Mouse (Mus musculus) limb, embryonic 12.5 days (tissue): ENCODE data around the gene Ctnna3. TPM values are rescaled to one million over a fixed set of nuclear protein-coding genes. Genes with fewer than 3 reads are reported as not detected.

ENCODE experiments used
- ATAC-seq: fragments of 200-750 bp; cut with Nextera tagmentation; 2 replicates; pipeline ENCODE4 v1.8.0; 2017; ENCODE audit warnings: low read depth, moderate TSS enrichment; ENCODE audit not compliant: insufficient number of reproducible peaks, insufficient read depth, low FRiP score, low TSS enrichment
- H3K27ac ChIP-seq: fragments of 300-500 bp; sonication (generic); 2 replicates; pipeline ENCODE4 v1.5.1; 2016; ENCODE audit warnings: mild to moderate bottlenecking, moderate library complexity
- H3K27me3 ChIP-seq: fragments of 300-500 bp; sonication (generic); 2 replicates; pipeline ENCODE4 v1.6.1; 2016; ENCODE audit warnings: mild to moderate bottlenecking, moderate library complexity
- H3K36me3 ChIP-seq: fragments of 300-500 bp; sonication (generic); 2 replicates; pipeline ENCODE4 v1.6.1; 2016; ENCODE audit warnings: mild to moderate bottlenecking, moderate library complexity
- H3K4me1 ChIP-seq: fragments of 300-500 bp; sonication (generic); replicated peaks from 2 replicates; pipeline ENCODE4 v1.6.1; 2016
- H3K4me2 ChIP-seq: fragments of 300-500 bp; sonication (generic); 2 replicates; pipeline ENCODE4 v1.6.1; 2016; ENCODE audit warnings: mild to moderate bottlenecking, moderate library complexity
- H3K4me3 ChIP-seq: fragments of 300-500 bp; sonication (generic); replicated peaks from 2 replicates; pipeline ENCODE4 v1.5.1; 2016; ENCODE audit warnings: mild to moderate bottlenecking
- H3K9ac ChIP-seq: fragments of 300-500 bp; sonication (generic); replicated peaks from 2 replicates; pipeline ENCODE4 v1.6.1; 2016; ENCODE audit warnings: mild to moderate bottlenecking, moderate library complexity
- H3K9me3 ChIP-seq: fragments of 300-500 bp; sonication (generic); 2 replicates; pipeline ENCODE4 v1.6.1; 2016; ENCODE audit warnings: mild to moderate bottlenecking, moderate library complexity
- WGBS: fragments of 180-500 bp; shearing (Covaris S2); methylation state at CpG from one replicate; pipeline ENCODE4 v1.1.7; 2016; 5-methylcytosine and 5-hydroxymethylcytosine counted together
- polyA plus RNA-seq: library from polyadenylated mRNA; unstranded; fragments of >200 nt; fragmentation: Nextera tagmentation; extraction: Ambion mirVana; gene quantifications from 2 replicates; pipeline ENCODE4 v1.2.1, GENCODE M21; 2016

Gene Ctnna3
- polyA plus RNA-seq, 1 experiment from 2014 or later: 0.24 TPM

DNA sequence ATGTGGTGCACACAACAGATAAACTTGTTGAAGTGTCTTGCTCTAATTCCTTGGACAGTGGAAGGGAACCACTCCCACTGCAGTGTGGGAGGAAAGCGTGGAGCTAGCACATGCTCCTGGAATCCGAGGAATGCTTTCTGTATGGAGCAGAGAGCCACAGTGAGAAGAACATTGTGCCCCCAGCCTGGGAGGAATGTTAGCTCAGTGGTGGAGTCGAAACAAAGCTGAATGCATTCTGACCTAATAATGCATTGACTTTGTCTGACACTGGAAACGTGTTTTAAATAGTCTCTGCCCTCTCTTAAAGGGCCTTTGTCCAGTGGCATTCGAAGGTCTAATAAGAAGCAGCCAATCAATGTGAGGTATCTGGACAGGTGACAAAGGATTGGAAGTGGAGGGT is 111.9 kb downstream of the Ctnna3 start:
- ATAC-seq: peak; percentile 67
- Histone ChIP-seq H3K9ac (no peak overlapping the region), H3K4me1 (peaks cover 13% of the 10 kb centered on the region), H3K4me3 (no peak overlapping the region), H3K36me3 (no peaks in the 10 kb centered on the region), H3K27ac (peak overlapping the region; percentile 41; the same call in 1 of the 2 replicates), H3K9me3 (no peaks in the 10 kb centered on the region), H3K4me2 (peak overlapping the region; percentile 17; the same call in 1 of the 2 replicates), H3K27me3 (no peaks in the 10 kb centered on the region)
- WGBS: 15% methylated on average over 5 of the region's 5 CpGs

DNA sequence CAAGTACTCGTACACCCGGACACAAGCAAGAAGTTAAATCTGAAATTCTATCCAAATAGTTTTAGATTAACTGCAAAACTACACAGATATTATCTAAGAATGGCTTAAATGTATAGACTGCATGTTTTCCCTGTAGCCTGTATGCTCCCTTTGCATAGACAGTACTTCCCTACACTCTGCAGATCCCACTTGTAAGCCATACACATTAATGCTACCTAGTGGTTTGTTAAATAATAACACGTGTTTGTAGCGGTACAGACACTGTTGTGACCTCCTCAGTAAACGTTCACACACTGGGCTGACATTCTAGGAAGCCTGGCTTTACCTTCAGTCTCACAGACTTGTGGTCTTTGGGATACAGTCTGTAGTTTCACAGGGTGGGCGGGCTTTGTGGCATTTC is 112.6 kb downstream of the Ctnna3 start:
- no peaks in the 10 kb centered on the region for H3K9me3 ChIP-seq
- H3K27ac ChIP-seq: peak overlapping the region; percentile 8; the same call in 1 of the 2 replicates
- peaks cover 13% of the 10 kb centered on the region for H3K4me1 ChIP-seq
- H3K4me2 ChIP-seq: no peak overlapping the region
- H3K4me3 ChIP-seq: no peak overlapping the region
- H3K27me3 ChIP-seq: no peaks in the 10 kb centered on the region
- 36% methylated on average over 6 of the region's 6 CpGs for WGBS
- no peaks in the 10 kb centered on the region for H3K36me3 ChIP-seq
- H3K9ac ChIP-seq: no peak overlapping the region
- ATAC-seq: 0 out of 2 replicates have a peak, but pooled peaks have one; percentile 43

DNA sequence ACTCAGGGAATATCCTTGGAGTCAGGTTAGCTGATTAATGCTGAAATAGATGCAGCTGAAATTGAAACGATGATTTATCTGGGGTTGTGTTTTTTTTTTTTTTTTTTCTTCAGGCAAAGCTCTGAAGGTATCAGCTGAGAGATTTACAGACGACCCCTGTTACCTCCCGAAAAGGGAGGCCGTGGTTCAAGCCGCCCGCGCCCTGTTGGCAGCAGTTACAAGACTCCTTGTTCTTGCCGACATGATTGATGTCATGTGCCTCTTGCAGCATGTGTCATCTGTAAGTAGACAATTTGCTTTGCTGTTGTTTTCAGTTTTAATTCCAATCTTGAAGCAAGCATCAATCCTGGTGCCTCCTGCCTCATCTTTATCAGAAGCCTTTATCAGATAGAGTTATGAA is 136.8 kb downstream of the Ctnna3 start:
- H3K4me1 ChIP-seq: no peaks in the 10 kb centered on the region
- no peaks in the 10 kb centered on the region for H3K9me3 ChIP-seq
- 79% methylated on average over 8 of the region's 8 CpGs for WGBS
- no peak overlapping the region for H3K4me3 ChIP-seq
- no peak overlapping the region for H3K27ac ChIP-seq
- H3K9ac ChIP-seq: no peak overlapping the region
- H3K27me3 ChIP-seq: no peaks in the 10 kb centered on the region
- no peak overlapping the region for H3K4me2 ChIP-seq
- ATAC-seq: no peak
- H3K36me3 ChIP-seq: no peaks in the 10 kb centered on the region

DNA sequence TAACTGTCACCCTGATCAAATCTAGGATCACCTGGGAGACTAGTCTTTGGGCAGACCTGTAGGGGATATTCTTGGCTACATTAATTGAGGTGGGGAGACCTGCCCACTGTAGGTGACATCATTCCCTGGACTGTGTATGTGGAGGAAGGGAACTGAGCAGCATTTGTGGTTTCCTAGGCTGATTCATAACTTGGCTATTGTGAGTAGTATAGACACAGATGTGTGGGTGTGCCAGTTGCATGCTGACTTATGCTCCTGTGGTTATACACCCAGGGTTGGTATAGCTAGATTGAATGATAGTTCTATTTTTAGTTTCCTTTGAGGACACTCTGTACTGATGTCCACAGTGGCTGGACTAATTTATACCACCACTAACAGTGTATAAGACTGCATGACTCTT is 141.7 kb downstream of the Ctnna3 start:
- Histone ChIP-seq H3K27ac (no peak overlapping the region), H3K4me1 (no peaks in the 10 kb centered on the region), H3K36me3 (no peaks in the 10 kb centered on the region), H3K9ac (no peak overlapping the region), H3K4me2 (no peak overlapping the region), H3K4me3 (no peak overlapping the region), H3K9me3 (peaks cover 5% of the 10 kb centered on the region; the same call in 1 of the 2 replicates), H3K27me3 (no peaks in the 10 kb centered on the region)
- no peak for ATAC-seq

DNA sequence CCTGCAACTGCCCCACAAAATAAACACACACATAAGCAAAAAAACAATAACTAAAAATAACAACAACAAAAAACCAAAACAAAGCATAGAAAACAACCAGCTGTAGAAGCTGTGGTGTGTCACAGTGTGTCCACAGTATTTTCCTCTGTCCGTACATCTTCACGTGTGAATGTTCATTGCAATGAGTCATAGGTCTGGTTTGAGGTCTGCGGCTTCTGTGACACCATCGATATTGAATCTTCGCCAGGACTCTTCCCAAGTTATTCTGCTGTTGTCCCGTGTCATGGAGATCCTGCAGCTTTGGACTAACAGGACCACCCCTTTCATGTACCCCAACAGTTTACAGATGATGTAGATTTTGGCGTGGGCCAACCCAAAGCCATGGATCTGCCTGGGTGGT is 143.0 kb downstream of the Ctnna3 start:
- WGBS: 89% methylated on average over 7 of the region's 7 CpGs
- Histone ChIP-seq H3K27ac (no peak overlapping the region), H3K36me3 (no peaks in the 10 kb centered on the region), H3K4me1 (no peaks in the 10 kb centered on the region), H3K9ac (no peak overlapping the region), H3K4me2 (no peak overlapping the region), H3K27me3 (no peaks in the 10 kb centered on the region), H3K4me3 (no peak overlapping the region), H3K9me3 (peaks cover 5% of the 10 kb centered on the region; the same call in 1 of the 2 replicates)
- ATAC-seq: no peak

DNA sequence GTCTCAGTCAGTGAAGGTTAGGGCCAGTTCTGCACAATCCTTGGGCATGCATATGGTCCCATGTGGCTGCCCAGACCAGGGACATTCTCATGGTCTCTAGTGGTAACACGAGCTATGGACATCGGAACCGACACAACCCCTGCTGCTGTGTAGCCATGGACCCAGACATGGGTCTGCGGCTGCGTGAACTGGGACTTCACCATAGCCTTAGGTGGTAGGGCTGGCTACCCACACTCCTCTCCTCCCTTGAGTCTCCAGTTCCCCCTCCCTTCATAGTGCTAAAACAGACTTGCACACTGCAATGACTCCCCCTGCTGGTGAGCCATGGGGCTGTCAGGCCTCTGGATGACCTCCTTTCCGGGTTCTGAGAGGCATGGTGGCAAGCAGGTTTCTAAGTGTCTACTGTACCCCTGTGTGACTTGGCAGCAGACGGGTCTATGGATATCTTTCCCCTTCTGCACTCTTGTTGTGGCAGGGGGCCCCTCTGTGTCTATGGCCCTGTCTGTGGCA is 144.3 kb downstream of the Ctnna3 start:
- peak; percentile 37; the same call in 1 of the 2 replicates for ATAC-seq
- peaks cover 5% of the 10 kb centered on the region; the same call in 1 of the 2 replicates for H3K9me3 ChIP-seq
- H3K9ac ChIP-seq: no peak overlapping the region
- no peak overlapping the region for H3K4me2 ChIP-seq
- H3K27ac ChIP-seq: no peak overlapping the region
- H3K27me3 ChIP-seq: no peaks in the 10 kb centered on the region
- no peaks in the 10 kb centered on the region for H3K36me3 ChIP-seq
- WGBS: 83% methylated on average over 7 of the region's 7 CpGs
- no peak overlapping the region for H3K4me3 ChIP-seq
- H3K4me1 ChIP-seq: no peaks in the 10 kb centered on the region

DNA sequence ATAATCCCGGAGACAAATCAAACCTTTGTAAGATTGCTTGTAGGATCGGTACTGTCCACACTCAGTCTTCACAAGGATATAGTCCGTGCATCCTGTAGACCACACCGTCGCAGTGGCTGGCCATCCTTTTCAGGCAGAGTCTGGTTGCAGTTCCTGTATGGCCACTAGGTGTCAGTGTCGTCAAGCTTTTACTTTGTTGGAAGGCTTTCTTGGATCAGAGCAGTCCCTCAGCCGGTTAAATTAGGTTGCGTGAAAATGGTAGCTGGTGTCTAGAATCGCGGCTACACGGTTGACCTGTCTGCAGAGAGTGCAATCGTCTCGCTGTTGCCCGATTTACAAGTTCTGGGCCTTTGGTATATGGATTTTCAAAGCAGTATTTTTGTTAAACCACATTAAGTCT is 152.7 kb downstream of the Ctnna3 start:
- Histone ChIP-seq H3K27me3 (peaks cover 18% of the 10 kb centered on the region), H3K36me3 (no peaks in the 10 kb centered on the region), H3K9ac (no peak overlapping the region), H3K9me3 (no peaks in the 10 kb centered on the region), H3K4me3 (no peak overlapping the region), H3K4me1 (no peaks in the 10 kb centered on the region), H3K4me2 (no peak overlapping the region), H3K27ac (no peak overlapping the region)
- 17% methylated on average over 14 of the region's 14 CpGs for WGBS
- ATAC-seq: no peak

DNA sequence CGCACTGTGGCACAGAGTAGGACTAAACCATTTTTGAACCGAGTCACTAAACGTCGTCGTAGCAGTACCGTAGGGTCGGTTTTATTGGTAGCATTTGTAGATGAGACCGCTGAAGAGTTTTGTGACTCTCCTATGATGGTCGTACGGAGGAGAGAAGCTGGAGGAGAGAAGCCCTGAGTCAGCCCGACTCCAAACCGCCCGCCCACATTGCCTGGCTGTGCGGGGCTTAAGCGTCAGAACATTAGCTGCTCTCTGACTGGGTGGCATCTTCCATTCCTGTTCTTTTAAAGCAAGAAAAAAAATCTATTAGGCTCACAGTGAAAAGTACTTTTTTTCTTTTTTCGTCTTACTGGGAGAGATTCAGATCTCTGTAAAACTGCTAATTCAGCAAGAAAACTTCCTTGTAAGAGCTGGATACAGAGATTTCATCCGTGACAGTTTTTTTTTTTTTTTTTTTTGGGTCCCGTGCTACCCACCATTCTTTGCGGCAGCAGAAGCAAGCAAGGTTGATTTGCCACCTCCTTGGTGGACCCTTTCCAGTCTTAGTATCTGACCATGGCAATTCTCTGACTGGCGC is 154.0 kb downstream of the Ctnna3 start:
- no peaks in the 10 kb centered on the region for H3K4me1 ChIP-seq
- H3K4me3 ChIP-seq: no peak overlapping the region
- H3K9ac ChIP-seq: no peak overlapping the region
- peak overlapping the region; percentile 31 for H3K4me2 ChIP-seq
- H3K9me3 ChIP-seq: no peaks in the 10 kb centered on the region
- 67% methylated on average over 20 of the region's 20 CpGs for WGBS
- H3K27me3 ChIP-seq: peaks cover 18% of the 10 kb centered on the region
- no peak for ATAC-seq
- H3K36me3 ChIP-seq: no peaks in the 10 kb centered on the region
- H3K27ac ChIP-seq: no peak overlapping the region

DNA sequence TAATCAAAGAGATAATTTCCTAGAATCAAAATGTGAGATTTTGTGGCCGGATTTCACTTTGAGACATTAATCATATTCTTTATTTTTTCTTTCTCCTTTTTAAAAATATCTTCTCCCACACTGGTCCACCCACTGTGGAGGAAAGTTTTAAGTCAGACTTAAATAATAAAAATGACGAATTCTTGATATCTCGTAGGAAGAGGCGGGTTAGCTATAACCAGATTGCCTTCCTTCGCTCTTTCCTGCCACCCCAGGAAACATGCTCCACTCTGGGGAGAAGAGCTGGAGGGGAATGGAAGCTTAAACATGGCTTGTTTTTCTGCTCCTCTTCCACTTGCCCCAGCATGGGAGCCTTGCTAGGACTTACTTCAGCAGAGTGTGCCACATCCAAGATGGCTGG is 169.5 kb downstream of the Ctnna3 start:
- Histone ChIP-seq H3K9ac (no peak overlapping the region), H3K36me3 (no peaks in the 10 kb centered on the region), H3K27me3 (no peaks in the 10 kb centered on the region), H3K4me3 (no peak overlapping the region), H3K9me3 (no peaks in the 10 kb centered on the region), H3K4me1 (no peaks in the 10 kb centered on the region), H3K27ac (no peak overlapping the region), H3K4me2 (no peak overlapping the region)
- 91% methylated on average over 5 of the region's 5 CpGs for WGBS
- no peak for ATAC-seq

DNA sequence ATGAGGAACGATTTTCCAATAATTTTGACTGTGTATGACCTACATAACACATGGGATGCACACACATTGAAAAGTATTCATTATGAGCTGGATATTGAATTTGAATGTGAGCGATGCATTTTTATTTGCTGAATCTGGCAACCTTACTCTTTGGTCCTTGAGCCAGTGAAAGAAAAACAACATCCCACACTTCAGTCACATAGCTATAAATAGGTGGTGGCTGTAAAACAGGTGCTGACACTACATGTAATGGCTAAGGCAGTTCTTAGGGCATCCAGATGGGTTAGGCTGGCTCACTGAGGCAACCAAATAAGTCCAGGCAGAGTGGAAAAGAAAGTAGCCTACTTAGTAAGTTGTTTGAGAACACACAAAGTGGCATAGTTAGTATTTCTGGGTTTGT is 171.3 kb downstream of the Ctnna3 start:
- H3K36me3 ChIP-seq: no peaks in the 10 kb centered on the region
- H3K9ac ChIP-seq: no peak overlapping the region
- 73% methylated on average over 2 of the region's 2 CpGs for WGBS
- no peak overlapping the region for H3K4me3 ChIP-seq
- no peak for ATAC-seq
- H3K27me3 ChIP-seq: no peaks in the 10 kb centered on the region
- H3K4me2 ChIP-seq: no peak overlapping the region
- H3K9me3 ChIP-seq: peaks cover 5% of the 10 kb centered on the region; the same call in 1 of the 2 replicates
- no peak overlapping the region for H3K27ac ChIP-seq
- no peaks in the 10 kb centered on the region for H3K4me1 ChIP-seq

DNA sequence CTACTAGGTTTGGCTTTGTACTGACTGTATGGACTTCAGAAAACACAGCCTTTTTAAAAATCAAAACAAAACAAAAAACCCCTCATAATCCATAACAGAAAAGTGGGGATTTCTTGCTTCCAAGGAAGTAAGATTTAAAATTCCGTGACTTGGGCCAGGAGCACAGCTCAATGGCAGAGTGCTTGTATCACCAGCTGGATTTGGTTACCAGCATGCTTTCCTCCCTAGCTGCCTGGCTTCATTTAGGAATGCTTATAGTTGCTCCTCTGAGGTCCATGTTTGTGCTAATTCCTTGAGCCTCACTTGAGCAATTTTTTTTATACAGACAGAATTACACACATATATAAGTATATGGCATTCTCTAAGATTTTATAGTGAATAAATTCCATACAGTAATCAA is 198.6 kb downstream of the Ctnna3 start:
- WGBS: 26% methylated on average over 1 of the region's 1 CpGs
- H3K9ac ChIP-seq: no peak overlapping the region
- no peak overlapping the region for H3K27ac ChIP-seq
- no peaks in the 10 kb centered on the region for H3K9me3 ChIP-seq
- no peaks in the 10 kb centered on the region for H3K4me1 ChIP-seq
- no peaks in the 10 kb centered on the region for H3K36me3 ChIP-seq
- no peak for ATAC-seq
- no peaks in the 10 kb centered on the region for H3K27me3 ChIP-seq
- no peak overlapping the region for H3K4me2 ChIP-seq
- H3K4me3 ChIP-seq: no peak overlapping the region

DNA sequence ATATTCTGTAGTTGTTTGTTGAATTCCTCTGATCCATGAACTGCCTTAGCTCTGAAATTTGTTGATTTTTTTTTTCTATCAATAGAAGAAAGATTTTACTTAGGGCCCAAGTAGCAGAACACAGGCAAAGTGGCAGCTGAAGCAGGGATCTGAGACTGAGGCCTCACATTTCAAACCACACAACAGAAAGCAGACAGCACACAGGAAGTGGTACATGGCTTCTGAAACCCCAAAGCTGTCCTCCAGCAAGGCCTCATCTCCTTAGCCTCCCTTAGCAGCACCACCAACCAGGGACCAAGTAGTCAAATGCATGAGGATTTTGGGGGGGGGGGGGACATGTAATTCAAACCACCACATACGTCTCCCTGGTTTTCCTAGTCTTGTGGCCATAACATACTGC is 204.0 kb downstream of the Ctnna3 start:
- no peak overlapping the region for H3K9ac ChIP-seq
- H3K27me3 ChIP-seq: no peaks in the 10 kb centered on the region
- WGBS: 88% methylated on average over 1 of the region's 1 CpGs
- H3K4me3 ChIP-seq: no peak overlapping the region
- H3K4me2 ChIP-seq: no peak overlapping the region
- ATAC-seq: no peak
- no peaks in the 10 kb centered on the region for H3K4me1 ChIP-seq
- no peaks in the 10 kb centered on the region for H3K9me3 ChIP-seq
- H3K36me3 ChIP-seq: no peaks in the 10 kb centered on the region
- no peak overlapping the region for H3K27ac ChIP-seq
